Mouse (Mus musculus) embryonic facial prominence, embryonic 11.5 days (tissue): ENCODE data around the gene Angel2. TPM values are rescaled to one million over a fixed set of nuclear protein-coding genes. Genes with fewer than 3 reads are reported as not detected.

Experiments used
- ATAC-seq: fragments of 200-750 bp; cut with Nextera tagmentation; replicated peaks from 2 replicates; pipeline ENCODE4 v1.8.0; 2017; ENCODE audit warnings: low read depth; ENCODE audit not compliant: insufficient number of reproducible peaks, low FRiP score, low TSS enrichment
- DNase-seq: peaks from one replicate; pipeline ENCODE4 v3.0.0-alpha.2; 2015; ENCODE audit warnings: low spot score
- H3K27ac ChIP-seq: fragments of 300-500 bp; sonication (generic); replicated peaks from 2 replicates; pipeline ENCODE4 v1.5.1; 2014; ENCODE audit warnings: mild to moderate bottlenecking, low read depth, low read length, control low read depth
- H3K27me3 ChIP-seq: fragments of 300-500 bp; sonication (generic); 2 replicates; pipeline ENCODE4 v1.6.1; 2014; ENCODE audit warnings: mild to moderate bottlenecking, low read length, moderate library complexity, mixed read lengths; ENCODE audit not compliant: control insufficient read depth, insufficient read depth
- H3K36me3 ChIP-seq: fragments of 300-500 bp; sonication (generic); replicated peaks from 2 replicates; pipeline ENCODE4 v1.6.1; 2014; ENCODE audit warnings: low read depth, mild to moderate bottlenecking, low read length, moderate library complexity, mixed read lengths; ENCODE audit not compliant: control insufficient read depth, insufficient read depth
- H3K4me1 ChIP-seq: fragments of 300-500 bp; sonication (generic); 2 replicates; pipeline ENCODE4 v1.6.1; 2014; ENCODE audit warnings: low read length, mixed read lengths; ENCODE audit not compliant: control insufficient read depth, insufficient read depth
- H3K4me2 ChIP-seq: fragments of 300-500 bp; sonication (generic); 2 replicates; pipeline ENCODE4 v1.6.1; 2014; ENCODE audit warnings: low read depth, mild to moderate bottlenecking, control low read depth, low read length, moderate library complexity
- H3K4me3 ChIP-seq: fragments of 300-500 bp; sonication (generic); 2 replicates; pipeline ENCODE4 v1.5.1; 2014; ENCODE audit warnings: low read depth, low read length, control low read depth
- H3K9ac ChIP-seq: fragments of 300-500 bp; sonication (generic); replicated peaks from 2 replicates; pipeline ENCODE4 v1.6.1; 2014; ENCODE audit warnings: mild to moderate bottlenecking, control low read depth, low read length
- H3K9me3 ChIP-seq: fragments of 300-500 bp; sonication (generic); replicated peaks from 2 replicates; pipeline ENCODE4 v1.6.1; 2016; ENCODE audit warnings: mild to moderate bottlenecking, low read length, inconsistent platforms, mixed read lengths; ENCODE audit not compliant: control insufficient read depth
- WGBS: fragments of 180-500 bp; shearing (Covaris S2); extraction: QIAGEN DNeasy Blood & Tissue Kit; methylation state at CpG from one replicate; pipeline ENCODE4 v1.1.7; 2014; 5-methylcytosine and 5-hydroxymethylcytosine counted together
- polyA plus RNA-seq: library from polyadenylated mRNA; unstranded; fragments of >200 nt; fragmentation: Nextera tagmentation; extraction: Ambion mirVana; gene quantifications from 2 replicates; pipeline ENCODE4 v1.2.1, GENCODE M21; 2014

Angel2 gene
- polyA plus RNA-seq, 1 experiment from 2014 or later, result 57.7 TPM

DNA sequence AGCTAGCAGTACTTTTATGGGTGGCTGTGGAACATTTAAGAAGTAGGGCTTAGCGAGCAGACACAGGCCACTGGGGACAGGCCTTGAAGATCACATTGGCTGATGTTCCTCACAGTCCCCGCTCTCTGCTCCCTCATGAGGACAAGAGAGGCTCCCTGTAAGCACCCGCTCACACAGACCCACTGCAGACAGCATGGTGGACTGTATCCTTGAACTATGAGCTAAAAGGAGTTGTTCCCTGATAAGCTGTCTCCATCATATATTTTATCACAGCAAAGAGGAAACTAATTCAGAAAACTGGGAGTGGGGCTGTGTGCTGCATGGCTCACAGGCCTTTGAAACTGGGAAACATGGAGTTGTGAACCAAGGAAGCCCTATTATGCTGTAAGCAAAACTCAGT lies 26.7 kb upstream of the Angel2 start:
- Histone ChIP-seq H3K4me3 (no peak overlapping the region), H3K36me3 (0 out of 2 replicates have a peak, but pooled peaks cover 2% of the 10 kb centered on the region), H3K27ac (no peak overlapping the region), H3K27me3 (no peaks in the 10 kb centered on the region), H3K4me1 (no peaks in the 10 kb centered on the region), H3K9ac (no peak overlapping the region), H3K4me2 (no peak overlapping the region), H3K9me3 (no peaks in the 10 kb centered on the region)
- ATAC-seq (no peak), DNase-seq (no peak)
- 92% methylated on average over 3 of the region's 3 CpGs for WGBS

DNA sequence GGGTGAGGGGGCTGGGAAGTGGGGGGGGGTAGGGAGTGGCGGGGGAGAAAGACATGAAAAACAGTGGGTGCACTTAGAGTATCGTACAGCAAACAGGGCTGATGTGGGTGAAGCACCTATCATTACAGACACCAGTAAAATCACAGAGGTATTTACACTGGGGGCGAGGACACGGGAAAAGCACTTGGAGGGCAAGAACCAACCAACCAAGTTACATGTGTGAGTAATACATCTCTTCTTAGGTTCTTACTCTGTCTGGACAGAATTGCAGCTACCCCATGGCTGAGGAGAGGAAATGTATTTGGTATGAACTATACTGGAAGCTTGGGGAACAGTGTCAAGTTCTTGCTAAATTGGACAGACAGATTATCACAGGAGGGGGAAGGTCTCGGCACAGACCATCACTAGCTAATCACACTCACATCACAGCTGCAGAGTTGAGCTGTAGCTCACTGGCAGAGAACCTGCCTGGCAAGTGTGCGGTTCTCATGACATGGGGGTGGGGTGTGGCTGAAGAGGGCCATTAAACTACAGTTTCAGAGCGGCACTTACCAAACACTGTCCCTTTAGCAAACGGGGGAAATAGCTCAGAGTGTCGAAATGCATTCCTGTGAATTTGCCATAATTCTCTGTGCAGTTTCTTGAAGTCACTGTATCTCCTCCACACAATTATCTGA lies 25.9 kb upstream of the Angel2 start:
- Histone ChIP-seq H3K27me3 (no peaks in the 10 kb centered on the region), H3K9me3 (no peaks in the 10 kb centered on the region), H3K4me3 (no peak overlapping the region), H3K9ac (no peak overlapping the region), H3K36me3 (peaks cover 2% of the 10 kb centered on the region; the same call in 1 of the 2 replicates), H3K4me1 (no peaks in the 10 kb centered on the region), H3K27ac (no peak overlapping the region), H3K4me2 (no peak overlapping the region)
- DNase-seq (no peak), ATAC-seq (no peak)
- WGBS, result 85% methylated on average over 9 of the region's 9 CpGs

DNA sequence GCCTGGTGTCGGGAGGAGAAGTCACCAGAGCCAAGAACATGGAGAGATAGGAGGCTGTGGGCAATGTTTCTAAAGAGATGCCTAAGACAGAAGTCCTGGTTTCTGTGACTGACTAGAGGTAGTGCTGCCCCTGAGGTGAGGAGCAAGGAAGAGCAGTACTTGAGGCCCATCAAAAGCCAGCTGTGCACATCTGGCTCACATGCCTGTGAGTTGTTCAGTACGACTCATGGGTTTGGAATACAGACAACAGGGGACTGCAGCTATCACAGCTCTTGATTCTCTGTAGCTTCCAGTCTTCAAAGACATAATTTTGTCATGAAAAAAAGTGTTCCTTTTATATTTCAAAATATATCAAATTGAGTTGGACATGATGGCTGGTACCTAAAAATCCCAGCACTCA lies 23.8 kb upstream of the Angel2 start:
- Histone ChIP-seq H3K4me1 (no peaks in the 10 kb centered on the region), H3K4me3 (no peak overlapping the region), H3K27me3 (no peaks in the 10 kb centered on the region), H3K9ac (no peak overlapping the region), H3K4me2 (no peak overlapping the region), H3K9me3 (no peaks in the 10 kb centered on the region), H3K27ac (no peak overlapping the region), H3K36me3 (peaks cover 2% of the 10 kb centered on the region; the same call in 1 of the 2 replicates)
- no peak for ATAC-seq
- DNase-seq, result no peak
- 78% methylated on average over 2 of the region's 2 CpGs for WGBS

DNA sequence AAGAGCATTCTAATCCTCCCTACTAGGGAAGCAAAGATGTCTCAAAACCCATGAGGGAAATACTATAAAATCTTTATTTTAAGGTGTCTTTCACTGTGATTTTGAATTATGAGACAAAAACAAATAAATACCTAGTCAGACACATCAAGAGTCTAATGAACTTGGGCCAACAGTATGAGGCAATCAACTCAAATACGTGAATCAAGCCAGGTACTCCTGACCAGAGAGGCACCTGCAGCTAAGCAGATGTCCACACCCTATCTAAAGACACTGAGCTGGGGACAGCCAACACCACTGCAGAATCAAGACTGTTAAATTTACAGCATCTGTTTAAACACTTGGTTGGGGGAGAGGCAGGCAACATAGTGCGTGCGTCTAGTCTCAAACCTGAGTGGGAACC lies 20.8 kb upstream of the Angel2 start:
- 93% methylated on average over 3 of the region's 3 CpGs for WGBS
- ATAC-seq (no peak), DNase-seq (no peak)
- no peak overlapping the region for H3K9ac ChIP-seq
- H3K27ac ChIP-seq, result no peak overlapping the region
- H3K36me3 ChIP-seq, result peaks cover under 1% of the 10 kb centered on the region; the same call in 1 of the 2 replicates
- no peak overlapping the region for H3K4me3 ChIP-seq
- no peaks in the 10 kb centered on the region for H3K9me3 ChIP-seq
- H3K4me2 ChIP-seq, result no peak overlapping the region
- no peaks in the 10 kb centered on the region for H3K27me3 ChIP-seq
- H3K4me1 ChIP-seq, result no peaks in the 10 kb centered on the region

DNA sequence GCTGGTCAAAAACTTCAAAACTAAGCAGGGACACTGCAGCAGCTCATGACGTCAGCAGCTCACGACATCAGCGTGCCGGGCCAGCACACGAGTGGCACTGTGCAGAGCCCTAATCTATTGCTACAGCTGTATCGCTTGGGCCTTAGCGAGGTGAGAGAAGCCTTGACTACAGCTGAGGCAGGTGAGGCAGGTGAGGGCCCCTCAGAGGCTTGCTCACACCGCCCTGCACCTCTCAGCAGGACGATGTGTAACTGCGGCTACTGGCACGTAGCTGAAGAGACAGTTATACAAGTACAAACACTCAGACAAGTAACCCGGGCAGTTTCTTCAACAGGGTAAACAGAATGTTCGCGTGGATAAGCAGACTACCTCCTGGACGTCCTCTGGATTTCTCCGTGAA lies 20.2 kb upstream of the Angel2 start:
- ATAC-seq, result no peak
- no peak for DNase-seq
- Histone ChIP-seq H3K36me3 (no peaks in the 10 kb centered on the region; the same call in 1 of the 2 replicates), H3K27me3 (no peaks in the 10 kb centered on the region), H3K4me3 (no peak overlapping the region), H3K4me1 (no peaks in the 10 kb centered on the region), H3K9ac (no peak overlapping the region), H3K9me3 (no peaks in the 10 kb centered on the region), H3K27ac (no peak overlapping the region), H3K4me2 (no peak overlapping the region)
- 92% methylated on average over 16 of the region's 16 CpGs for WGBS

DNA sequence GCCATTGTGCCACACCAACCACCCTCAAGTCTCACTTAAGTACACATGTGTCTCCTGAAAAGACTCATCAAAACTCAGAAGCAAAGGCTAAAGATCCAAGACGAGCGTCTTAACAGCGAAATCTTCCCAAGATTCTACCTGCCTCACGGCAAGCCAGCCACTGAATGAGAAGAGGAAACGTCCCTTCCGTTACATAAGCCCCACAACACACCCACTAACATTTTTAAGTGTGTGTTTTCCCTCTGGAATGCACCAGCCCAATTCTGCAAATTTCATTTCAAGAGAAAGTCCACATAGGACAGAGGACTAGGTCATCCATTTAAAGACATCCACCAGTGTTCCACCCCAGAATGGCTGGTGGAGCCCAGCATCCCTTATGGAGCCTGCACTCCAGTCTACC lies 14.1 kb upstream of the Angel2 start:
- ATAC-seq, result no peak; the same call in 1 of the 2 replicates
- no peak for DNase-seq
- H3K9me3 ChIP-seq, result no peaks in the 10 kb centered on the region
- 79% methylated on average over 6 of the region's 6 CpGs for WGBS
- peak overlapping the region; percentile 91 for H3K4me2 ChIP-seq
- H3K27ac ChIP-seq, result no peak overlapping the region
- no peaks in the 10 kb centered on the region for H3K27me3 ChIP-seq
- H3K36me3 ChIP-seq, result no peaks in the 10 kb centered on the region
- H3K4me1 ChIP-seq, result no peaks in the 10 kb centered on the region; the same call in 1 of the 2 replicates
- peak overlapping the region; percentile 88 for H3K9ac ChIP-seq
- H3K4me3 ChIP-seq, result peak overlapping the region; percentile 84

- H3K36me3 ChIP-seq, result no peaks in the 10 kb centered on the region
- H3K4me1 ChIP-seq, result no peaks in the 10 kb centered on the region; the same call in 1 of the 2 replicates
- WGBS, result 1% methylated on average over 47 of the region's 47 CpGs
- peak within 1 kb of the TSS; percentile 91 for H3K4me2 ChIP-seq
- no peaks in the 10 kb centered on the region for H3K9me3 ChIP-seq
- H3K27ac ChIP-seq, result peak within 1 kb of the TSS; percentile 56
- DNase-seq (peak; percentile 85), ATAC-seq (peak; percentile 87)
- H3K27me3 ChIP-seq, result no peaks in the 10 kb centered on the region
- peak within 1 kb of the TSS; percentile 84 for H3K4me3 ChIP-seq
- H3K9ac ChIP-seq, result peak within 1 kb of the TSS; percentile 88
Measured at GRCm38 (mm10) chr1:190911415-190912123, 13.3 kb upstream of the Angel2 start, which contains the start of gene Rps6kc1. Gene Rps6kc1, minus strand, starts transcription at chr1:190911770.

- H3K27ac ChIP-seq, result no peak overlapping the region
- WGBS, result 52% methylated on average over 1 of the region's 1 CpGs
- no peak for DNase-seq
- no peaks in the 10 kb centered on the region; the same call in 1 of the 2 replicates for H3K4me1 ChIP-seq
- no peak overlapping the region for H3K4me3 ChIP-seq
- H3K27me3 ChIP-seq, result no peaks in the 10 kb centered on the region
- no peak overlapping the region for H3K4me2 ChIP-seq
- no peaks in the 10 kb centered on the region for H3K36me3 ChIP-seq
- no peaks in the 10 kb centered on the region for H3K9me3 ChIP-seq
- H3K9ac ChIP-seq, result no peak overlapping the region
- no peak for ATAC-seq
Measured at GRCm38 (mm10) chr1:190912623-190913022, 12.3 kb upstream of the Angel2 start.
